Mouse (Mus musculus): Measurements from ENCODE around the gene Slc25a51.

Gene Slc25a51

DNA sequence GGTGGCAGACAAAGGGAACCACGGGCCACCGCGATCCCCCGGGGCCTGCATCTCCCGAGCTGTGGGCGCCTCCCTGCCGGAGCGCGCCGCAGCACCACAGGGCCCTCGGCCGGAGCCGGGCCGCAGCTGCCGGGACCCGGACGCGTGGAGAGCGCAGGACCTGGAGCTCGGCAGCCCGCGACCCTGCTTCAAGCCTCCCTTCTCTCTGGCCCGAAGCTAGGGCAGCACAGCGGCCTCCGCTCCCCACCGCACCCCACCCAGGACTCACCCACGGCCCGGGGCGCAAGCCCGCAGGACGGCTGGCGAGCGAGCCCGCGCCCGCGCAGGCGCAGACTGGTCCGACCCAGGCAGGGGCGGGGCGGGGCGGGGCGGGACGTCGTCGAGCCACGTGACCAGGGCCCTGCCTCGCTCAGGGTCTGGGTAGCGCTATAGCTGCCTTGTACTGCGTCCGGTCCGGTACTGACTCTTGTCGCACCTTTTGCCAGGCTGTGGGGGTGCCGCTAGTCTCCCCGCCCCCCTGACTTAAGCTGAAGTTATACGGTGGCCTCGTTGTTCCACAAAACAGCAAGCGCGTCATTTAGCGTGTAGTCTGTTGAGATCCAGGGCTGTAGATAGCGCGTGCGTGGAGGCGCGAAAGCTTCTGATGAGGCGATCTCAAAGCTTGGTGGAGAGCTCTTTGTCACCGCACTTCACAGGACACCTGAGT is at the start of gene Slc25a51:
Gene Slc25a51 (minus strand): TSS at position 340 of the 706 bp plus-strand sequence.
- peak; percentile 79 for DNase-seq

DNA sequence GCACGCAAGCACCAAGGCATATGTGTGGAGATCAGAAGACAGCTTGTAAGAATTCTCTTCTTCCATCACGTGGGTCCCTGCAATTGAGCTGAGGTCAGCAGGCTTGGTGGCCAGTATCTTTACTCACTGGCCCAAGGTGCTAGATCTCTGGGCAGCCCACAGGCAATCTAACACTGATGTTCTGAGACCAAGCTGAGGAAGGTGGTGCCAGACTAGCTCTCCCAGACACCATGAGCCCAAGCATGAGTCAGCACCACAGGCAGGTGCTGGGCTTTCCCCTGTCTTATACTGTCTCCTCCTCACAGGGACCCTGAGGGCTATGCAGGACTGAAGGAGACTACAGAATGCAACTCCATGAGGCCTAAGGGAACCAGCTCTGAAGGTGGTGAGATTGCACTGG is 49.0 kb upstream of the Slc25a51 start:
- no peak for DNase-seq

DNA sequence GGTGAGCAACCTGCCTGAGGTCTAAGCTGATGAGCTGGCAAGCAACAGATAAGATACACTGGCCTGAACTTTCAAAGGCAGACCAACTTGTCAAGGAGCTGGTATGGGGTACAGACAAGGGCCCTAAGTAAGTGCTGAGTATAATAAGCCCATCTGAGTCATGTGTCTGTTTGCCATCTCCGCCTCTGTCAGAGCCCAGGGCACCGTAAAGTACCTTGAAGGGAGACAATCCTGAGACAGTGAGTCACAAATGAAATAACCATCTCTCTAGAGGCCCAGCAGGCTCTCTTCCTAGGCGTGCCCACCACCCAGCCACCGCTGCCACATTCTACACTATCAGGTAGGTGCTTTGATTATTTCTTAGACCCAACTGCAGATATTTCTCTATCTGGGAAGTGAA is 46.4 kb upstream of the Slc25a51 start:
- no peak for DNase-seq

DNA sequence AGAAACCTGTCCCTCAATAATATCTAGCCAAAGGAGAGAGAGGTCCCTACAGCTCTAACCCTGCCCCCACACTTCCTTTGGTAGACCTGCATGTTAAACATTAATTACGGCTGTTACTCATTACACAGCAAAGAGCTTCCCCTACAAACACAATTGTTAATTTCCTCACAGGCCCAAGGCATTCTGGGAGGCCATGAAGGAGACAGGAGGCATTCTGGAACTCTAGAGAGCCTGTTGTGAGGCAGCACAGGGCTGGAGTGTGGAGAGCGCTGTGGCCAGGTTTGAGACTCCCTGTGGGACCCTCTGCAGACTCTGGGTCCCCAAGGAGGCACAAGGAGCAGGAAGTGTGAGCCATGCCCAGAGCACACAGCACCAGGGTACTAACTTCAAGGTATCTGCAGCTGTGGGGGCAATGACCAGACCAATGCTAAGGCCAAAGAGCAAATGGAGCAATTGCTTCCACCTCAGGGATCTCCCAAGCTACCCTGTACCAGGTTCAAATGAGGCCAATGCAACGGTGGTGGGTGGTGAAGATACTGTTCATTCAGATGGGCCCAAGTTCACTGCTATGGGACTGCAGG is 44.8 kb upstream of the Slc25a51 start:
- DNase-seq: no peak

DNA sequence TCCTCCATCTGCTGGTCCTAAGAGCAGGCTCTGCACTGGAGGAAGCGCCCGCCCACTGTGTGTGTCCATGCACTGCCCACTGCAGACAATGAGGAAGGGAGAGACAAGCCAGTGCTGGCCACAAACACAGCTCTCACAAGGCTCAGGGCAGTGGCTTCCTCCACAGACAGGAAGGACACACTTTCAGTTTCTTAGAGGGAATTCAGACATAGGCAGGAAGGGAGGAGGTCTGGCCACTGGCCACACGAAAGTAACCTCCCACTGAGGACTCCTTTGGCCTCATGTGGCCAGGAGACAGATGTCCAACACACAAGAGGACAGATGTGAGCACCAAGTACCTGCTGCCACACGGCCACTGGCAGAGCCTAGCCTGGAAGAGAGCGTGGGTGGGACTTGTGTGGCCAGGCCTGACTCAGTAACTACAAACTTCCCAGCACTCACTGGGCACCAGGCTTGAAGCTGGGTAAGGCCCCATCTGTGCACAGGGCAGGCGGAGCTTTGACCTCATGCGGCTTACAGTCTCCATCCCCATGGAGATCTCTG is 44.1 kb upstream of the Slc25a51 start:
- DNase-seq: no peak

DNA sequence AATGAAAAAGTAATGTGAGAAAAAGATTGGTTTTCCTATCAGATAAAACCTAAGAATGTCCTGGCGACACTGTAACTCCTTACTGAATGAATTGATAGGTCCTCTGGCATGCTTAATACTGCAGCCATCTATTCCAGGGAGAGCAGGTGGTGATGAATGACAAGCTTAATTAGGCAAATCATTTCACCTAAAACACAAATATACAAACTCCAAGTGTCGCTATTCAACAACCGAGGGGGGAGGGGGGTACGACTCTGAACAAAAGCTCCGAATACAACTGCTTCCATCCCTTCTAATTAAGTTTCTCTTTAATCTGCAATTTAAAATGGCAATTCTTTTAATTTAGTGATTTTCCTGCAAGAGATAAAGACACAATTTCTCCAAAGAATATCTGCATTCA is 40.4 kb upstream of the Slc25a51 start:
- DNase-seq: no peak

DNA sequence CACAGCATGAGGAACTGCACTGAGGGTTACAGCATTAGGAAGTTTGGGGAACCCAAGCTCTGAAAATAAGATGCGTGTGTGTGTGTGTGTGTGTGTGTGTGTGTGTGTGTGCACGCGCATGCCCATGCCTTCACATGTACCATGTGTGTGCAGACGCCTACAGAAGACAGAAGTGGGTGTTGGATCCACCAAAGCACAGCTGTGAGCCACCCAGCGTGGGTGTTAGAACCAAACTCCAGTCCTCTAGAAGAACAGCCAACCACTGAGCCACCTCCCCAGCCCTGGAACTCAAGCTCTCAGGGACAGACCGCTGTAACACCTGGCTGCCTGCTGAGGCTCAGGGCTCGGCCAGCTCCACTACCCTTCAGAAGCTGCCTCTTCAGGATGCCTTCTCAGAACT is 39.9 kb upstream of the Slc25a51 start:
- DNase-seq: no peak

DNA sequence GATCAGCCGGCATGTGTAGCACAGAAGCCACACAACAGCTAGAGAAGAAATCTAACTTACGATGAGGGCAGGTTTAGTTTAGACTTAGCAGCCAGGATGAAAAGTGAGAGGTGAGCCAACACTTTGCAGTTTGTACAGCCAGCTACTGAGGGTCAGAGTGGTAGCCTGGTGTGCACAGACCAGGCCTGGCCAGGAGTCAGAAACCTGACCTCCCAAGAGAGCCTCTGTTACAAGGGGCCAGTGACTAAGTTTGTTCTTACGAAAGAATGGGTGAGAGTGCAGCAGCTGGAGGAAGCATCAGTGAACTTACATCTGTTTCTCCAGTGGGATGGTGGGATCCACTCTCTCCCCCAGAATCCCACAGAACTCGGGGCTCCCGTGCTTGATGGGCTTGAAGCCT is 38.6 kb upstream of the Slc25a51 start:
- DNase-seq: no peak

DNA sequence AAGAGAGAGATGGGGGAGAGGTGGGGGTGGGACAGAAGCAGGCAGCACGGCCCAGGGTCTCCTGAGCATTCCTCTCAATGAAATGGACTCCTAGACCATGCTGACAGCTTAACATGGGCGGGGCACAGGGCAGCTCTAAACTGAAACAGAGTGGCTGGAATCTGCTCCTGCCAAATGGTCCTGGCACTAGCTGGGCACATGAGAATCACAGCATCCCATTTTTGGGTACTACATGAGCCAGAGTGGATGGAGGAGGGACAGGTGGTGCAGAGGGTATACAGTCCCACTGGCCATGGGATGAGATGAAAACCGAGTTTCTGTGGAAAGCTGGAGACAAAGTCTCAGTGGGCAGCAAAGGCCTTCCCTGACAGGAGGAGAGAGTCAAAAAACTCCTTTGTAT is 36.7 kb upstream of the Slc25a51 start:
- no peak for DNase-seq

DNA sequence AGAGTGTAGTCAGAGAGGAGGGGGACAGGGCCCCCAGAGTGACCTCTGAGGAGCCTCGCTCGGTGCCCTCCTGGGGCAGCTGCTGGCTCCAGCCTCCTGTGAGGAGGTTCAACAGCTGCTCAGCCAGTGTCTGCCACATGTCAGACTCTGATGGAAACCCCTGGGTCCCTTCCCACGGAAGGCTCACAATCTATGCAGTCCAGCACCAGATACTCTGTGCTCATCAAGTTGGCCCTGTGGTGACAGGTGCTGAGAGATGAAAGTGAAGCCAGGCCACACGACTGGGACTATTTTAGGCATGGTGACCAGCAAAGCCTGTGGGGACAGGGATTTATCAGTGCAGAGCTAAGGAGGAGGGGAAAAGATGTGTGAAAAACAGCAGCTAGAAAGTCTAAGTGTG is 36.2 kb upstream of the Slc25a51 start:
- DNase-seq: no peak

DNA sequence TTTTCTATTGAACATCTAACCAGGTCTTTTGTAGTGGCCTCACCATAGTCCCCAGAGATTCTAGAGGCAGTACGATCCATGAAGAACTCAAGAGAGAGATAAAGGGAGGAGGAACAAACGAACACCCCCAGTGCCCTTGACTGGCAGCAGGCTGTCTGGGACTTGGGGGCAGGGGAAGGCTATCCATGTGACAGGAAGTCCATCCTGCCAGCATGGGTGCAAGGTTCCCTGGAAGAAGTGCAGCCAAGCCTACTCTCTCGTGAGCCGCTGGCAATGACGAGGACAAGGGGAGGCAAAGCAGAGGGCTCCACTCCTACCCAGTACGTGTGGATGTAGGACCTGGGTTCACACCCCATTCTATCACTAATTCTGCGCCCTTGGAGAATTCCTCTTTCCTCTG is 35.1 kb upstream of the Slc25a51 start:
- DNase-seq: no peak

DNA sequence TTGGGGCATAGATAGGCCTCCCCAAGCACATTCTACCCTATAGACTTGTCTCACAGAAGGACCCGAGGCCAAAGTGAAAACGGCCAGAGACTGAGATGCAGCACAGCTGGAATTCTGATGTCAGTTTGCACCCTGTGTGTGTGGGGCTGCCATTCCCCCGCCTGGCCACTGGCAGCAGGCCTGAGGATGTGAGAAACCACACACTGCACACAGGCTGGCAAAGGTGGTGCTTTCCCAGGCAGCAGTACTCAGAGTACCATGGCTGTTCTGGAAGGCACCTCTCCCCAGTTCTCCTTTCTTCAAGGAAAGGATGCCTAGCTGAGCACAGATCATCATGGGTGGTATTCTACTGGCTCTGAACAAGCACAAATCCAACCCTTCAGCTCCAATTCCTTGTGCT is 33.7 kb upstream of the Slc25a51 start:
- no peak for DNase-seq

DNA sequence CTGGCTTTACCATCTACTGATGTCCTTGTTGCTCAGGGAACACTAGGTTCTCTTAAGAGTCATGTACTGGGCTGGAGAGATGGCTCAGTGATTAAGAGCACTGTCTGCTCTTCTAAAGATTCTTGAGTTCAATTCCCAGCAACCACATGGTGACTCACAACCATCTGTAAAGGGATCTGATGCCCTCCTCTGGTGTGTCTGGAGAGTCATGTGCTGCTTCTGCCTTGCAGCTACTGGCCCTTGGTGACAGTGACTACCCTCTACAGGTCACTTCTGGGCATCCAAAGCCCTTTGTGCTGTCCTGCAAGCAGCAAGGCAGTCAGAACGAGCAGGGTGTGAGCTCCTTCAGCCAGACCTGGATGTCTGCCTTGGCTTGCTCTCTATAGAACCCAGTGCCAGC is 33.2 kb upstream of the Slc25a51 start:
- DNase-seq: no peak

DNA sequence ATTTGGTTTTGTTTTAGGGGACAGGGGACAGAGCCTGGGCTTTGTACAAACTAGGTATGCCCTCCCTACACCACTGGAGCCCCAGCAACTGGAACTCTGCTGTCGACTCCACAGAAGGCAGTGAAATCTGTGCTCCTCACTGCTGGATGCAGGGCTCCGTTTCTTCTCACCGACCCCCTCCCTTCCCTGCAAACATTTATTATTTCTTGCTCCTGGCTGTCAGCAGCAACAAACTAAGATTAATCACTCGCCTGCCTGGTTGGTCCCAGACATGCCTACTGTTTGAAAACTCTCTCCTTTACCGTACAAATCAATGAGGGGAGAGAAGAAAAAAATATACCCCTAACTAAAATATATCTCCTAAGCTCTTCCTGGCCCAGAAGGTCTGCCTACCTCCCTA is 30.7 kb upstream of the Slc25a51 start:
- DNase-seq: no peak

DNA sequence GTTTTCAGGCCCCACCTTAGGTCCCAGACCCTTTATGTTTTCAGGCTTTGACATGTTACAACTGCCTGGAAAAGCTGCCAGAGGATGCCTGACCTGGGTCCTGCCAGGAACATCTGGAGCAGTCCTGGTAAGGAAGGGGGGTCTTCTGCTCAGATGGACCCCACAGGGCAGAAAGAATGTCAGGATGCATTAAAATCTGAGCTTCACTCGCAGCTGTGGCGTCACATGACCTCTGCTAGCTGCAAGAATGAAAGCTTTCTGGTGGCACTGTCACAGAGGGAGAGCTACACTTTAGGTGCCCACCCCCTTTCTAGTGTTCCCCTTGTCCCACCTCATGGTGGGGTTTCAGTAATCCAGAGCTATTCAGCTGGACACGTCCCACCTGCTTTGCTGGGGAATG is 28.4 kb upstream of the Slc25a51 start:
- DNase-seq: no peak

DNA sequence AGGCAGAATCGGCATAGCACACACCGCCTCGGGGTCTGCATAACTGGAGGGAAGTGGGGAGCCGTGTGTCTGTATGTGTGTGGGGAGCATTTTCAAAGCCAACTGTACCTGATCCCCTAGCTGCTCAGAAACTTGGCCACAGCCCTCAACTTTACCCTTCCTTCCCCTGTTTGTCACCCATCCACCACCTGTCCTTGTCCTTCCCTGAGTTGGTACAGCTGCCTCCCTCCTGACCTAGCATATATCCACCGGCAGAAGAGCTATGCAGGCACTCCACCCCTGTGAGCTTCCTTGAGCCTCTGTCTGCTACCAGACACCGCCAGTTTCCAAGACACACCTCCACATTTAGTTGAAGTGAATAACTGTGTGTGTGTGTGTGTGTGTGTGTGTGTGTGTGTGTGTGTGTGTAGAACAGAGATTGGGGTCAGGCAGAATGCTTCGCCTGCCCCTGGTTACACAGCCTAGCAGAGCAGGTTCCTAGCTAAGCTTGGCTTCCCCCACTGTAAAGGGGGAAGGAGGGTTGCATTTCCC is 27.9 kb upstream of the Slc25a51 start:
- no peak for DNase-seq

DNA sequence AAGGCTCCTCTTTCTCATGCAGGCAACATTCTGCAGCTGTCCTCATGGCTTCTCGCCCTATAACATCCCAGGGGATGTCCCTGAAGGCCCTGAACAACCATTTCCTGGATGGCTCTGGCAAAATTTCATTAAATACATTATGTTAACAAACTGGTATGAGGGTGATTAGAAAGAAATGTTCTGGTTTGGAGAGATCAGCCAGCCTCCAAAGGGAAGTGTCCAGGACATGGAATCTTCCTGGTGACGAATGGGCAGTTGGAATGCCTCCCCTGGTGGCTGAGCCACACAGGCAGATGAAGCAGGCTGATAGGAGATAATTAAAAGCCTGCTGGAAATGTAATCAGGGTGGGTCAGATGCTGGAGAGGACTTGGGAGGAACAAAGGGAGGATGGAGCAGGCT is 27.3 kb upstream of the Slc25a51 start:
- DNase-seq: no peak

DNA sequence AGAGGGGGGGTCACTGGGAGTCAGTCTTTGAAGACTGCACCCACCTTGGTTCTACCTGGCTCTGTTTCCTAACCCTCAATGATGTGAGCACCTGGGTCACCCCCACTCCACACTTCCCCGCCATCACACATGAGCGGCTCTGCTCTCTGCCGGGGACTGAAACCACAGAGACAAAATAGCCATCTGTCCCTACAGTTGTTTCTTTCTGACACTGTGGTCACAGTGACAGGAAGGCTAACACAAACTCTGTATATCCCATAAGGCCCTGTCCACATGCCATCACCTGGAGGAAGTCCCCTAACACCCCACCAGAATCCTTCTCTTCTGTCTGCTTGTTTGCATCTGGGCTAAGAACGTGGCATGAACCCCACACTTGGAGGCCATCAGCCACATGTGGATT is 26.1 kb upstream of the Slc25a51 start:
- DNase-seq: no peak

DNA sequence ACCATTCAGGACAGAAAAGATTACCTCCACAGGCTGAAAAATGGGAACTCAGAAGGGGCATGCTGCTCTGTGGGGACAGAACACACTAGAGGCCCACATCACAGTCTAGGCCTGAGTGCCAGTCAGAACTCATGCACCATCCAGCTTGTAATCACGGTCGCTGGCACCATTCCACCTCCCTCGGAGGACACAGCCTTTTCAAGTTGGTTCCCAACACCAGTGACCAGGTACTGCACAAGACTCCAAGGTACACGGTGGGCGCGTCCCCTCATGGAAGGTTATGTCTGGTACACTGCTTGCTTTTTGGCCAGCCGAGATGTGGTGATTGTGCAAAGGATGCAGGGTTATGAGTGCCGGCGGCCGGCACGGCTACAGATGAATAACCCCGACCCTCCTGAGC is 25.5 kb upstream of the Slc25a51 start:
- DNase-seq: no peak

DNA sequence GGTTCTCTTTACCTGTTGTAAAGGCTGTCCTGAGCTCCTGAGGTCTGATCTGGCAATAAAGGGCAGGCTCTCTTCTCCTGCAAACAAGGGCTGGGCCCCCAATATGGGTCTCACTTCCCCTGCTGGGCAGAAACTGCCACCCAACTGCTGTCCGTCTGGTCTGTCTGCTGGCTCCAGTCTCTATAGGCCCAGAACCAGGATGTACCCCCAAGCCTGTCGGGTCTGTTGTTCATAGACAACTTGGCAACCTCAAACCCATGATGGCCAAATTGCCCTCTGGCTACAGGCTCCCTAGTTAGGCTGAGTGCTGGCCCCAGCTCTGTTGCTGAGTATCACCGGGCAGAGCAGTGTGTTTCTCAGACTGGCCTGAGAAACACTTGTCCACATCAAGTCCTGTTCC is 23.2 kb upstream of the Slc25a51 start:
- DNase-seq: peak; percentile 9

DNA sequence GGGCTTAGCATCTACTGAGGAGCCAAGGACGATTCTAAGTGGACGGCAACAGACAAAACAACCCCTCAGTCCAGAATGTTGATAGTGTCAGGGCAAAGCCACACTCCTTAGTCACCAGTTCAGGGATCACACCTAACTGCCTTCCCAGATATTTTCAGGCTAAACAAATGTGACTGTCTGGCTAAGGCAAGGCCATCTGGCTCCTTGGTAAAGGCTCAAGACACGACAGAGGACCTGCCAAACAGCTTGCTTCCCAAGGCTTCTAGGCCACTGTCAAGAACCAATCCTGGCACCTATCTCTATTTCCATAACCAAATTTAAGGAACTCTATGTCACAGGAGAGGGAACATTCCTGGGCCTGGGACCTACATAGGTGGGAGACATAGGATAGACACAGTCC is 22.8 kb upstream of the Slc25a51 start:
- DNase-seq: peak; percentile 50

DNA sequence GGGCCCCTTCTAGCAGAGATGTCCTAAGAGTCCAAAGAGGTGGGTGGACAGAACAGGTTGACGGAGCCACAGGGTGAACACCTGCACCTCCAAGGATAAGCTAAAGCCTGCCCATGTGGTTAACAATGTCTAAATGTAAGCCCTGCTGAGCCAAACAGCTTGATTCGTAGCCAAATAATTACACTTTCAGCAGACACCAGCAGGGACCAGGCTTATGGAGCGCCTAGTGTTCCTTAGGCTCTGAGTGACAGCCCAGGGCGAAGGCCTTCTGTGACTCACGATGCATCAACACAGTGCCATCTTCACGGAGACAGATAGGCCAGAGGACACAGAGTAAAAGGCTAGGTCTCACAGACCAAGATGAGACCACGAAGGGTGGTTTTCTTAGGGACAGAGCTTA is 20.9 kb upstream of the Slc25a51 start:
- DNase-seq: peak; percentile 17

DNA sequence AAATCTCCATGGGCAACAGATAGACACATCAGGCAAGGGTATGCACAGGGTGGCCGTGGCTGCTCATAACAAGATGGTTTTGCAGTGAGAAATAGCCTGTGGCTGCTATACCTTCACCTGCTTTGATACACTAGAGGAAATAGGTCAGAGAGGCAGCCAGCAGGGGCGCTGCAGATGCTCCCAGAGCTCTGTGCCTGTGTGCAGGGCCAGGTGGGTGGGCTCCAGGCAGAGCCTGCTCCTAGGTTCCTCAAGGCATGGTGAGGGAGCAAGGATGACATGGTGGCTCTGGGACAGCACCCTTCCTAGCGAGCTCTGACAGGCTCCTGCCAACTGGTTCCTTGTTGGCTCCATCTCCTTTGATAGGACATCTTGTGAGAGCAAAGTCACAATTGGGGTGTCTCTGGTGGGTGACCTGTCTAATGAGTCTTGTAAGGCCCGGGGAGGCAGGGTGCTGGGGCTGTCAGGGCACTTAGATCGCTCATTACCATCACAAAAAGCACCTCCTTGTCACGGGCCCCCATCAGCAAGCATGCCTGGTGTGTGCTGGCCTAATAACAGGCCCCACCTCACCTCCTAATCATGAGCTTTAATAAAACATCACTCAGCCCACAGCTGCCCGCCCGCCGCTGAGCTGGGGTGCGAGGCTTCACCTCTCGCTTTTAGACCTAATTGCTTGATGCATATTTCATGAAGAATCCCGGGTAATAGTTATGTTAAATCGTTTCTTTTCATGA is 18.3 kb upstream of the Slc25a51 start:
- DNase-seq: no peak

DNA sequence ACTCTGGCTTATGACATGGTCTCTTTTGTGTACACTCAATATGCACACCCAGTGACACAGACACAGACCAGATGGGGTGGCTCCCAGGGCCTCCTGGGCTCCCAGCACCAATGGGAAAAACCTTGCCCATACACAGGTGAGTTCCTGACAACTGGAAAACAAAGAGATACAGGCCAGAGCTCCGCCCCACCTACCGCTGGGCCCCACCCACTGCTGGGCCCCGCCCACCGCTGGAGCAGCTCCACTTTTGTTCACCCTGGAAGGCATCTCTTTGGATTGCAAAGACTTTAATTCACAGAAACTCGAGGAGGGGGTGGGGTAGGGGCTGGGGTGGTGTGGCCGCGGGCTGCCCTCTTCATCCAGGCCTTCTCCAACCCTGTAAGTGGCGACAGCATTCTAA is 14.8 kb upstream of the Slc25a51 start:
- no peak for DNase-seq
